23 mouse cellular contexts compared by ENCODE assay signal in genomic region chr7:82664604-82665003, GRCm38 (mm10). TPM values are rescaled to one million over a fixed set of nuclear protein-coding genes. Genes with fewer than 3 reads are reported as not detected.
DNase-seq lines count a peak whose midpoint lies in the region; ATAC-seq and TF ChIP-seq lines count a peak whose summit lies in the region.
"Had no signal": no experiment of that assay in that cellular context is flagged by ENCODE, and none has a peak within 500 bp of the region (broad histone marks: within the 10 kb centered on the region; RNA-seq: fewer than 3 reads in every experiment).

No protein-coding gene starts in this region.

- H3K27me3 ChIP-seq in intestine, postnatal 0 days (replicated peaks; ENCODE audit: control insufficient read depth, insufficient read depth, low read length), result no peaks in the 10 kb centered on the region
- H3K27me3 ChIP-seq in intestine, embryonic 15.5 days (replicated peaks), result no peaks in the 10 kb centered on the region
- no peaks in the 10 kb centered on the region for H3K27me3 ChIP-seq in C2C12 (ENCODE audit: control insufficient read depth, insufficient read depth, insufficient read length)
- H3K27me3 ChIP-seq in Patski, result no peaks in the 10 kb centered on the region
- no peaks in the 10 kb centered on the region for H3K27me3 ChIP-seq in stomach, postnatal 0 days (ENCODE audit: control insufficient read depth, insufficient read depth, low read length)
- H3K27me3 ChIP-seq: forebrain, embryonic 12.5 days; neural tube, embryonic 13.5 days had no signal

- H3K4me1 ChIP-seq in intestine, postnatal 0 days (replicated peaks; ENCODE audit: control insufficient read depth, insufficient read depth, low read length), result no peaks in the 10 kb centered on the region
- no peaks in the 10 kb centered on the region for H3K4me1 ChIP-seq in intestine, embryonic 15.5 days (replicated peaks)
- no peaks in the 10 kb centered on the region for H3K4me1 ChIP-seq in stomach, postnatal 0 days (replicated peaks; ENCODE audit: control insufficient read depth, insufficient read depth)
- H3K4me1 ChIP-seq: embryonic facial prominence, embryonic 10.5 days; forebrain, embryonic 12.5 days; midbrain, embryonic 10.5 days; neural tube, embryonic 13.5 days had no signal

- H3K9me3 ChIP-seq in intestine, postnatal 0 days (ENCODE audit: control insufficient read depth), result no peaks in the 10 kb centered on the region
- no peaks in the 10 kb centered on the region for H3K9me3 ChIP-seq in intestine, embryonic 15.5 days
- H3K9me3 ChIP-seq in stomach, postnatal 0 days (ENCODE audit: control insufficient read depth, low read length), result no peaks in the 10 kb centered on the region
- H3K9me3 ChIP-seq: embryonic facial prominence, embryonic 10.5 days; forebrain, embryonic 12.5 days; neural tube, embryonic 13.5 days had no signal

- TF ChIP-seq EP300 in stomach, postnatal 0 days (optimal IDR thresholded peaks at IDR 0.05), result no peak

- no peak overlapping the region for H3K9ac ChIP-seq in intestine, postnatal 0 days (ENCODE audit: low read depth, low read length)
- H3K9ac ChIP-seq in intestine, embryonic 15.5 days, result no peak overlapping the region
- H3K9ac ChIP-seq in stomach, postnatal 0 days (ENCODE audit: low read length), result no peak overlapping the region
- H3K9ac ChIP-seq: forebrain, embryonic 12.5 days; neural tube, embryonic 13.5 days had no signal

- no peak for TF ChIP-seq CTCF in intestine, postnatal 0 days (IDR thresholded peaks at IDR 0.05; ENCODE audit: low read depth)
- TF ChIP-seq CTCF in C2C12 (IDR thresholded peaks at IDR 0.05; ENCODE audit: control insufficient read depth, insufficient read depth, insufficient read length) (no peak), Patski (IDR thresholded peaks at IDR 0.05) (no peak)
- no peak for TF ChIP-seq CTCF in stomach, postnatal 0 days (IDR thresholded peaks at IDR 0.05; ENCODE audit: low read depth)

- peaks cover 37% of the 10 kb centered on the region for H3K36me3 ChIP-seq in intestine, postnatal 0 days (ENCODE audit: control insufficient read depth, insufficient read depth)
- H3K36me3 ChIP-seq in intestine, embryonic 15.5 days, result peaks cover 6% of the 10 kb centered on the region
- peaks cover 23% of the 10 kb centered on the region for H3K36me3 ChIP-seq in C2C12 (ENCODE audit: control insufficient read depth, insufficient read depth)
- peaks cover 10% of the 10 kb centered on the region; the same call in 1 of the 2 replicates for H3K36me3 ChIP-seq in stomach, postnatal 0 days (ENCODE audit: control insufficient read depth, insufficient read depth, low read length)

- POLR2A ChIA-PET in Patski (lab: Charles Lee), result no interaction called here

- no peak overlapping the region for H3K4me3 ChIP-seq in intestine, postnatal 0 days (ENCODE audit: low read depth, low read length)
- H3K4me3 ChIP-seq in intestine, embryonic 15.5 days (replicated peaks), result no peak overlapping the region
- no peak overlapping the region for H3K4me3 ChIP-seq in C2C12 (ENCODE audit: insufficient read depth, poor library complexity, severe bottlenecking)
- no peak overlapping the region for H3K4me3 ChIP-seq in stomach, postnatal 0 days (ENCODE audit: low read depth, low read length)
- H3K4me3 ChIP-seq: embryonic facial prominence, embryonic 10.5 days; forebrain, embryonic 12.5 days; gastrocnemius, adult 2 months; midbrain, embryonic 10.5 days; neural tube, embryonic 13.5 days had no signal

- no peaks in the 10 kb centered on the region for H3K79me2 ChIP-seq in C2C12 (ENCODE audit: control insufficient read depth, insufficient read depth)

- ATAC-seq in intestine, postnatal 0 days, result peak; percentile 68; the same call in 1 of the 2 replicates
- no peak for ATAC-seq in intestine, embryonic 15.5 days
- peak; percentile 74 for ATAC-seq in Patski
- ATAC-seq in stomach, postnatal 0 days (ENCODE audit: low FRiP score, low TSS enrichment), result peak; percentile 88
- no peak for ATAC-seq in monocyte, adult 5-6 weeks (replicated peaks; ENCODE audit: insufficient number of reproducible peaks, low FRiP score, low TSS enrichment, poor library complexity, severe bottlenecking)
- ATAC-seq: hindbrain, embryonic 16.5 days had no signal

- H3K27ac ChIP-seq in intestine, postnatal 0 days (ENCODE audit: low read depth, low read length), result no peak overlapping the region
- no peak overlapping the region for H3K27ac ChIP-seq in intestine, embryonic 15.5 days
- H3K27ac ChIP-seq in stomach, postnatal 0 days (replicated peaks), result no peak overlapping the region
- H3K27ac ChIP-seq: embryonic facial prominence, embryonic 10.5 days; forebrain, embryonic 12.5 days; gastrocnemius, adult 2 months; midbrain, embryonic 10.5 days; neural tube, embryonic 13.5 days had no signal

- H3ac ChIP-seq in C2C12 (ENCODE audit: control insufficient read depth, insufficient read length, low read depth), result no peak overlapping the region

- H3K4me2 ChIP-seq in intestine, postnatal 0 days (replicated peaks; ENCODE audit: low read depth), result no peak overlapping the region
- no peak overlapping the region for H3K4me2 ChIP-seq in intestine, embryonic 15.5 days (replicated peaks)
- no peak overlapping the region for H3K4me2 ChIP-seq in stomach, postnatal 0 days (replicated peaks; ENCODE audit: low read depth)
- H3K4me2 ChIP-seq: forebrain, embryonic 12.5 days; liver, embryonic 11.5 days; neural tube, embryonic 13.5 days had no signal

- 65% methylated on average over 3 of the region's 3 CpGs for WGBS in intestine, postnatal 0 days
- 82% methylated on average over 3 of the region's 3 CpGs for WGBS in intestine, embryonic 15.5 days
- 58% methylated on average over 3 of the region's 3 CpGs for WGBS in stomach, postnatal 0 days

- CTCF ChIA-PET in Patski (lab: Charles Lee), result interaction anchor here (2.0 kb wide), 1 partner anchor 11 kb away, joined by 6 read pairs; no protein-coding TSS in a partner anchor

- DNase-seq in Patski (ENCODE audit: low read depth, low spot score), result no peak
- no peak for DNase-seq in stomach, postnatal 0 days (ENCODE audit: low spot score)
- DNase-seq in gastrocnemius, postnatal 10 days, result no peak
- DNase-seq: cerebellum, adult 8-10 months; gastrocnemius, adult 2 months; kidney, adult 11 months; kidney, postnatal 10 days; lung, adult 2 months; lung, postnatal 36 days; right cerebral cortex, postnatal 14 days; thymus, adult 18-20 months; thymus, postnatal 4 days had no signal

- no peaks in the 10 kb centered on the region for H3K79me3 ChIP-seq in C2C12 (ENCODE audit: low read depth)

- in situ Hi-C loops in Patski (cut with MboI; ENCODE audit: low pct_unique_long_range_greater_than_20kb), result no loop called here

TF ChIP-seq in C2C12, 6 proteins besides CTCF, POLR2A, EP300 and RAD21:
- peak; percentile 84 for TF ChIP-seq MYOD1 (IDR thresholded peaks at IDR 0.05; ENCODE audit: control insufficient read depth, insufficient read length, low read depth)
- TF ChIP-seq USF1 (IDR thresholded peaks at IDR 0.05; ENCODE audit: low read depth), result no peak
- no peak for TF ChIP-seq CEBPB (IDR thresholded peaks at IDR 0.05; ENCODE audit: low read depth)
- peak; percentile 56 for TF ChIP-seq MAX (IDR thresholded peaks at IDR 0.05)
- peak; percentile 79 for TF ChIP-seq FOSL1 (IDR thresholded peaks at IDR 0.05; ENCODE audit: insufficient read depth, low read length, poor library complexity, severe bottlenecking)
- no peak for TF ChIP-seq MYOG (IDR thresholded peaks at IDR 0.05; ENCODE audit: control insufficient read depth, extremely low read depth, insufficient read length)

RNA-seq across cellular contexts. Expression of gene Efl1, which starts 16.2 kb away (rescaled TPM):
- polyA plus RNA-seq in intestine, postnatal 0 days (2015; fragmentation: Nextera tagmentation; extraction: Ambion mirVana), result 13.5 and 16.1 TPM in 2 replicates
- 24.7 and 28.1 TPM in 2 replicates for polyA plus RNA-seq in intestine, embryonic 15.5 days (2015; fragmentation: Nextera tagmentation; extraction: Ambion mirVana)
- polyA plus RNA-seq in C2C12 (2012; fragmentation: generic; extraction: Trizol) (9.9 TPM), Patski (2021) (18.8 TPM)
- polyA plus RNA-seq in stomach, postnatal 0 days (2015; fragmentation: Nextera tagmentation; extraction: Ambion mirVana), result 14.3 and 14.5 TPM in 2 replicates
- 10 to 100 TPM; 10.3 to 12.5 TPM for total RNA-seq in gastrocnemius, postnatal 10 days (2021)
- total RNA-seq in monocyte, adult 5-6 weeks (2017), result 20.5 to 31.3 TPM (median 28.3 TPM) in 3 replicates

RNA-seq across cellular contexts. Expression of gene Saxo2, which starts 16.3 kb away (rescaled TPM):
- polyA plus RNA-seq in intestine, postnatal 0 days (2015; fragmentation: Nextera tagmentation; extraction: Ambion mirVana), result 2.2 and 3.4 TPM in 2 replicates
- 3.2 and 3.9 TPM in 2 replicates for polyA plus RNA-seq in intestine, embryonic 15.5 days (2015; fragmentation: Nextera tagmentation; extraction: Ambion mirVana)
- 2.3 TPM for polyA plus RNA-seq in C2C12 (2012; fragmentation: generic; extraction: Trizol)
- polyA plus RNA-seq in Patski (2021), result 2.2 TPM
- 3.1 and 3.8 TPM in 2 replicates for polyA plus RNA-seq in stomach, postnatal 0 days (2015; fragmentation: Nextera tagmentation; extraction: Ambion mirVana)
- total RNA-seq in gastrocnemius, postnatal 10 days (2021), result 1 to 10 TPM; 2.0 to 2.2 TPM
- total RNA-seq in monocyte, adult 5-6 weeks (2017), result not detected in 3 replicates
- total RNA-seq: granulocyte monocyte progenitor cell, adult 5-6 weeks had no signal

Comparison
In these comparisons a context has a peak if more than half of its experiments do, and no peak if none do; other contexts are left out.
1. ATAC-seq: peak in intestine, postnatal 0 days (single experiment), Patski (single experiment) and stomach, postnatal 0 days (single experiment); none in intestine, embryonic 15.5 days (single experiment) and monocyte, adult 5-6 weeks (single experiment).